Mouse (Mus musculus) mouse embryonic stem cell (cell line): Measurements from ENCODE around the gene Gm21866.
"Not testable (repeated sequence)": the region's sequence is repeated elsewhere in the genome, so short reads cannot be mapped to it uniquely, and the experiment has no call there.

Source experiments
- in situ Hi-C, 2 experiments: fragments of 300-500 bp; cut with MboI; formaldehyde crosslinking; loops; 1 replicate in 1 of 2; 3 replicates in 1 of 2; pipeline ENCODE4 v1.14.3; 2019 to 2020; ENCODE audit warnings: low sequenced_read_pairs in 2 of 2, low pct_unique_long_range_greater_than_20kb in 1 of 2, mixed read lengths in 1 of 2; ENCODE audit not compliant: unreplicated experiment in 1 of 2

Gene Gm21866

DNA sequence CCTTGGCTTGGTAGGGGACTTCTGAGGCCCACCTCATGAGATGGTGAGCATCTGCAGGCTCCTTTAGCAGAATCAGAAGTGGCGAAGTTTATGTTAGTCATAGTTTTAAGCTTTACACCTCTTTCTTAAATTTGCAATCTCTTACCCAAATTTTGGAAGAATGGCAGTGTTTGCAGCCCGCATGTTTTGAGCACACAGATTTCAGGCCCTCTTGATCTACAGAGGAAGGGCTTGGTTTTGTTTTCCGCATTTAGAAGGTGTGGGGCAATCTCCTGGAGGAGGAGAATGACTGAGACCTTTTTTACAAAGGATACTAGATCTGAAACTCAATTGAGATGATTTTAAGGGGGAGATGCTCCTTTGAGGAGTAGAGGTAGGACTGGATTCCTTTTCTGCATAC, at the start of gene Gm21866:
Gene Gm21866, minus strand, starts transcription at position 101 of the 400 bp plus-strand sequence.
- in situ Hi-C loops: not testable (repeated sequence)

DNA sequence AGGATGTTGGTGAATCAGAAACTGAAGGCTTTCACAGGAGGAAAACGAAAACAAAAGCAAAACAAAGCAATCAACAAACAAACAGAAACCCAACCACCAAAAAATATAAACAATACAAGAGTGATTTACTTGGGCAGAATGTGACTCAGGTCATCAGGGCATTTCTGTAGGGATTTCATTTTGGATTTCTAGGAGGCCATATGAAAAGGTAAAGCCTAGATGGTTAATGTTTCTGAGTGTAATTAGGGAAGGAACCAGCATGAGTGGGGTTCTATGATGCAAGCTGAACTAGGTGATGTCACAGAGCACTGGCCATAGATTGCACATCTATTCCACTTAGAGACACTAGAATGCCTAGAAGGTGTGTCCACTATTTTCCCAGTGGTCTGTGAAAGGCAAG, 28.3 kb upstream of the Gm21866 start, which contains the start of gene Gm20773:
Gene Gm20773, plus strand, starts transcription at position 301 of the 400 bp plus-strand sequence.
- in situ Hi-C loops: not testable (repeated sequence)
